Mouse (Mus musculus): Measurements from ENCODE around the gene Rbm38.

Rbm38 gene

DNA sequence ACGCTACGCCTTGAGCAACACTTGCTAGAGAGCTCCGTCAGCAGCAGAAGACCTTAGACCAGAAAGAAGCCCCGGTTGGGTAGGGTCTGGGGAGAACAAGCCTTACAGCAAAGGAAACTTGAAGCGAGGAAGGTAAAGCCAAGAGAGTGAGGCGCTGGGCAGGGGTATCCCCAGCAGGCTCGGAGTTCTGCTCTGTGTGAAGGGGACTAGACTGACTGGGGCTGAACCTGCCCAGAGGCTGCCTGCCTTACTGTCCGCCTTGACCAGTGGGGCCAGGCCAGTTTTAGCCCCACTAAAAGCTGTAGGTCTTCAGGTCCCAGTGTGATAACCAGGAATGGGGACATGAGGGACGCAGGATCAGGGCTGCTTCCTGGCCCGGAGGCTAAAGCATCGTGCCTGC is at the start of gene Rbm38:
Gene Rbm38, plus strand, starts transcription at position 69 of the 400 bp plus-strand sequence.
- in situ Hi-C loops (cut with MboI; ENCODE audit: low pct_unique_long_range_greater_than_20kb in 1 of 2, low sequenced_read_pairs in 2 of 2, unreplicated experiment in 1 of 2), result no loop called here

DNA sequence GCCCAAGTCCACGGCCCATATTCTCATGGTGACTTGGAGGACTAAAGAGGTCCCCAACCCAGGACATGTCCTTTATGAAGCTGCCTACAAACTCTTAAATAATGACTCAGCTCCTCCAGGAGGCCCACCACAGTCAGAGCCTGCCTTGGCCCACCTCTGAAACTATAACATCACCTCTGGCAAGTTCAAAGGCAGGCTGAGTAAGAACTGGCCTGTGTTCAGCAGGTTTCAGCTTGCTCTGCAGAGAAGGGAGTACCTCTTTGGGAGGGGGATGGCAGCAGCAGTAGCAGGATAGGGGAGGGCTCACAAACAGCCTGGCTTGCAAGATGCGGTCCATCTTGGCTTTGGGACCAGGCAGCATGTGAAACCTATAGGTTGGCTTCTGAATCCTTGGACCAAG is 48.4 kb upstream of the Rbm38 start:
- in situ Hi-C loops (cut with MboI; ENCODE audit: low pct_unique_long_range_greater_than_20kb in 1 of 2, low sequenced_read_pairs in 2 of 2, unreplicated experiment in 1 of 2), result no loop called here

- in situ Hi-C loops (cut with MboI; ENCODE audit: low pct_unique_long_range_greater_than_20kb in 1 of 2, low sequenced_read_pairs in 2 of 2, unreplicated experiment in 1 of 2), result no loop called here
Measured at GRCm38 (mm10) chr2:172973806-172974565, 46.3 kb upstream of the Rbm38 start.

DNA sequence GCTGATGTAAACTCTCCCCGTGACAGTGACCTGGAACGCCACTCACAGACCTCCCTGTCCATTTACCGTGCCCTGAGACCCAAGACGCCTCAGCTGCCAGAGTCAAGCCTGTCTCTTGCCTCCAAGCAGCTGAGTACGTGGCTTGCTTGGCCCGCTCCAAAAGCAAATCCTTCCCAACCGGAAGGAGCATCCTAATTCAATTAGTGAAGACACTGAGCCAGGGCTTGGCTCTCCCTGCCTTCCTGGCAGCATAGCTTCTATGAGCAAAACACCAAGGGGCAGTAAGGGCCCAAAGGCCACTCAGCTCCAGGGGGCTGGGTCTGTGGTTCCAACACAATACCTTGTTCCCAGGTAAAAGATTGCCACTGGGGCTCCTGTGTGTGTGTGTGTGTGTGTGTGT is 45.6 kb upstream of the Rbm38 start:
- in situ Hi-C loops (cut with MboI; ENCODE audit: low pct_unique_long_range_greater_than_20kb in 1 of 2, low sequenced_read_pairs in 2 of 2, unreplicated experiment in 1 of 2), result loop anchor here in 1 of 2 experiments (25.0 kb wide), 1 partner anchor 487 kb away; no protein-coding TSS in a partner anchor

DNA sequence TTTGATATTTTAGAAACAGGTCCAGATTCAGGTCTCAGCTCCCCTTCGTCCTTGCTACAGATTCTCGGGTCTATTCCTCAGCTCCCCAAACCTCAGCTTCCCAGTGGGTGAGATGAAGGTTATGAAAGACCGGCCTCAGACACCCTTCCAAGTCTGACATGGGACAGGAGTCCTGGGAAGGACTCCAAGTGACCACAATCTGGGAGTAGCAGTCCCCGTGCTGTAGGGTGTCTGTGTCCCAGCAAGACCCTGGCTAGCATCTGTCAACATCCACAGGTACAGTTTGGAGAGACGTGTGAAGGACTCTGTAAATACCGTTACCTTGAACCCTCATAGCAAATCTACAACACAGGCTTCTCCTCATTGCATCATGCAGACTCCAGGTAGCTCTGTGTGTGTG is 45.1 kb upstream of the Rbm38 start:
- in situ Hi-C loops (cut with MboI; ENCODE audit: low pct_unique_long_range_greater_than_20kb in 1 of 2, low sequenced_read_pairs in 2 of 2, unreplicated experiment in 1 of 2), result loop anchor here in 1 of 2 experiments (25.0 kb wide), 1 partner anchor 488 kb away; no protein-coding TSS in a partner anchor

DNA sequence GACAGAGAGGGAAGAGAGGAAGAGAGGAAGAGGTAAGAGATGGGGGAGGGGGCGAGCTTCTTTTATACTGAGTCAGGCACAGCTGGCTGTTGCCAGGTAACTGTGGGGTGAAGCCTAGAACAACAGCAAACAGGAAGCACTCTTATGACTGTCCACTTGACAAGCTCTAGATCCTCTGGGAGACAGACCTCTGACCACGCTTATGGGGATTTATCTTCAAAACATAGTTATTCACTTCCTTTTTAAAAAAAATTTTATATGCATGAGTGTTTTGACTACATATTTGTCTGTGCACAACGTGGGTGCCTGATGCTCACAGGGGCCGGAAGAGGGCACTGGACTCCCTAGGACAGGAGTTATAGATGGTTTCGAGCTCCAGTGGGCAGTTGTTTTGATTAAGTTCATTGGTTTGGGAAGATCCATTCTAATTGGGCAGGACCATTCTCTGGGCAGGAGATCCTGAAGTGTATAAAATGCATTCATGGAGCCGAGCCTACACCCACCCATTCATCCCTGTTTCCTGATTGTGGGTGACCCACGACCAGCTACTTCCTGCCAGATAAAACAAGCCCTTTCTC is 43.5 kb upstream of the Rbm38 start:
- in situ Hi-C loops (cut with MboI; ENCODE audit: low pct_unique_long_range_greater_than_20kb in 1 of 2, low sequenced_read_pairs in 2 of 2, unreplicated experiment in 1 of 2), result loop anchor here in 1 of 2 experiments (25.0 kb wide), 1 partner anchor 489 kb away; no protein-coding TSS in a partner anchor

DNA sequence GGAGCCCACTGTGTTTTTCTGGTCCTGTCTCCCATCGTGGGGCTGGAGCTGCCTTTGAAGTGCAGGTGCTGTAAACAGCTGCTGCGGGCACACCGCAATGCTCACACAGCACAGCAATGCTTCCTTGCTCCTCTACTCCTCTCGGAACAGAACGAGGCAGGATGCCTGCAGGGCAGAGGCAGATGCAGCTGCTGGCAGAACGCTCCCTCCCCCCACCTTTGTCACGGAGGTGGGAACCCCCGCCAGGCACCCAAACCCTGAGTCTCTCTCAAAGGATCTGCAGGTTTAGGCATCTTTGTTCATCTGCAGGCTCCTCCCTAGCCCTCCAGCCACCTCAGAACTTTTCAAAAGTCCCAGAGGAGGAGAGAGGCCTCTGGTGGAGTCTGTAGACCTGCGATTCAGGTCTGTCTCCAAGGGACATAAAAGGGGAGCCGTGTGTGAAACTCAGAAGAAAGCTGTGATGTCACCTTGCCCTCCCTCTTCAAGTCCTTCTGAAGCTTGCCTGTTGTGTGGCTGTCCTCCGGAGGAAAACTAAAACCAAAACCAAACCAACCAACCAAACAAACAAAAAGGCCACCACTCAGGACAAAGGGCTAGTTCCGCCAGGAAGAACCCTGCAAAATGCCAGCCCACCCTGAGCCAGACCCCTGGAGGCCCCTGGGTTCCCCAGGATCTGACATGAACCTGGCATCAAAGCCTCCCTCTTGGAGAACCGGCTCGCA is 42.7 kb upstream of the Rbm38 start, which contains the start of gene Spo11:
Gene Spo11, plus strand, starts transcription at position 292 of the 722 bp plus-strand sequence.
- in situ Hi-C loops (cut with MboI; ENCODE audit: low pct_unique_long_range_greater_than_20kb in 1 of 2, low sequenced_read_pairs in 2 of 2, unreplicated experiment in 1 of 2), result loop anchor here in 1 of 2 experiments (25.0 kb wide), 1 partner anchor 490 kb away; no protein-coding TSS in a partner anchor

GRCm38 (mm10) chr2:172978131-172978633 is 42.1 kb upstream of the Rbm38 start:
- in situ Hi-C loops (cut with MboI; ENCODE audit: low pct_unique_long_range_greater_than_20kb in 1 of 2, low sequenced_read_pairs in 2 of 2, unreplicated experiment in 1 of 2), result loop anchor here in 1 of 2 experiments (25.0 kb wide), 1 partner anchor 491 kb away; no protein-coding TSS in a partner anchor

- in situ Hi-C loops (cut with MboI; ENCODE audit: low pct_unique_long_range_greater_than_20kb in 1 of 2, low sequenced_read_pairs in 2 of 2, unreplicated experiment in 1 of 2), result loop anchor here in 1 of 2 experiments (25.0 kb wide), 1 partner anchor 493 kb away; no protein-coding TSS in a partner anchor
Measured at GRCm38 (mm10) chr2:172979666-172980345, 40.5 kb upstream of the Rbm38 start.

GRCm38 (mm10) chr2:172982776-172983561 is 37.3 kb upstream of the Rbm38 start:
- in situ Hi-C loops (cut with MboI; ENCODE audit: low pct_unique_long_range_greater_than_20kb in 1 of 2, low sequenced_read_pairs in 2 of 2, unreplicated experiment in 1 of 2), result loop anchor here in 1 of 2 experiments (25.0 kb wide), 1 partner anchor 496 kb away; no protein-coding TSS in a partner anchor

DNA sequence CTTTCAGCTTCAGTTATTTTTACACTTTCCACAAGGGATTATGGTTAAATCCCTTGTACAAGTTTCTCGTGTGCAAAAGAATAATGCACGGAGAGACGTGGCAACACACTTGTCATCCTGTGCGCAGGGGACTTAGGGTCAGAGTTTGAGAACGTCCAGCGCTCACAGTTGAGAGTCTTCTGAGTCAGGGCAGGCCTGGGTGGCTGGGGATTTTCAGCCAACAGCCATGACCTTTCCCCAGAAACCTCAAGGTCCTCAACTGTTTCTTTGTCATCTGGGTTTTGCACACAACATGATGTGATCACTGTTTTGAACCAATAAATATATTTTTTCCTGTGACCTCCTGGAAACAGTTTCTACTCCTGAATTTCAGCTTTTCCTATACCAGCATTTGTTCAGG is 30.1 kb upstream of the Rbm38 start:
- in situ Hi-C loops (cut with MboI; ENCODE audit: low pct_unique_long_range_greater_than_20kb in 1 of 2, low sequenced_read_pairs in 2 of 2, unreplicated experiment in 1 of 2), result loop anchor here in 1 of 2 experiments (5.0 to 25.0 kb wide), 3 partner anchors 95 to 503 kb away; no protein-coding TSS in a partner anchor

DNA sequence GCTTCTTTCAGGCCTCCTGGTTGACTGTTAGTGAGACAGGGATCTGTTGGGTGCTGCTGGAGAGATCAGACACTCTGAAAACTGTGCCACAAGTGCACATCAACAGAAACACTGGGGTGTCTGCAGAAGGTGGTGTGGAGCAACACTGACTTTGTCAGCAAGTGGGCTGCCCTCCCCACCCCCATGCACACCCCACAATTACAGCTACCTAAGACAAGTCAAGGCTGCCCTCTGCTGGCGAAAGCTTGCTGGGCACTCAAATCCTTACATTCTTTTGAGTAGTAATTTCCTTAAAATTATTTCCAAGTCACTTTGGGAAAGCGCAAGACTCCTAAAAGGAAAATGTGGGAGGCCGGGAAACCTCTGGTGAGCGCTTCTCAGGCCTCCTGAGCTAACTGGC is 24.1 kb upstream of the Rbm38 start:
- in situ Hi-C loops (cut with MboI; ENCODE audit: low pct_unique_long_range_greater_than_20kb in 1 of 2, low sequenced_read_pairs in 2 of 2, unreplicated experiment in 1 of 2), result loop anchor here (5.0 to 25.0 kb wide), 3 partner anchors 86 to 509 kb away; no protein-coding TSS in a partner anchor

GRCm38 (mm10) chr2:172997748-172998147 is 22.6 kb upstream of the Rbm38 start:
- in situ Hi-C loops (cut with MboI; ENCODE audit: low pct_unique_long_range_greater_than_20kb in 1 of 2, low sequenced_read_pairs in 2 of 2, unreplicated experiment in 1 of 2), result loop anchor here (5.0 to 25.0 kb wide), 3 partner anchors 85 to 510 kb away; no protein-coding TSS in a partner anchor

DNA sequence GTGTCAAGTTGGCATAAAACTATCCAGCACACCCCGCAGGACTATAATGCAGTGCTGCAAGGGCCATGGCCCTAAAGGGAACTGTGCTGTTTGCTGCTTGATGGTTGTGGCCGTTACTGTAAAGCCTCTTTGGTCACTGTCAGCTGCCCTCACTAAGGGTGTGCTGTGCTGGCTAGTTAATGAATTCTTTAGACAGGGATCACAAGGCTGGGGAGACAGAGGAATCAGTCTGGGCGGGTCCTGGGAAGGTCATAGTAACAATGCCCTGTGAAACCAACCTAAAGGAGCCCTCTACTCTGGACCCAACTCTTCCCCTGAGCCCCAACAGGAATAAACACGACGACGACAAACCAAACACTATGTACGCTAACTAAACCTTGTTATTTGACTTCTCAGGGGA is 21.8 kb upstream of the Rbm38 start:
- in situ Hi-C loops (cut with MboI; ENCODE audit: low pct_unique_long_range_greater_than_20kb in 1 of 2, low sequenced_read_pairs in 2 of 2, unreplicated experiment in 1 of 2), result loop anchor here (5.0 to 25.0 kb wide), 3 partner anchors 84 to 511 kb away; no protein-coding TSS in a partner anchor

GRCm38 (mm10) chr2:172999630-173000284 is 20.5 kb upstream of the Rbm38 start, which contains the start of gene Rae1:
TSS of gene Rae1 (plus strand) at chr2:173000117.
- in situ Hi-C loops (cut with MboI; ENCODE audit: low pct_unique_long_range_greater_than_20kb in 1 of 2, low sequenced_read_pairs in 2 of 2, unreplicated experiment in 1 of 2), result loop anchor here (5.0 to 25.0 kb wide), 3 partner anchors 83 to 512 kb away; no protein-coding TSS in a partner anchor

DNA sequence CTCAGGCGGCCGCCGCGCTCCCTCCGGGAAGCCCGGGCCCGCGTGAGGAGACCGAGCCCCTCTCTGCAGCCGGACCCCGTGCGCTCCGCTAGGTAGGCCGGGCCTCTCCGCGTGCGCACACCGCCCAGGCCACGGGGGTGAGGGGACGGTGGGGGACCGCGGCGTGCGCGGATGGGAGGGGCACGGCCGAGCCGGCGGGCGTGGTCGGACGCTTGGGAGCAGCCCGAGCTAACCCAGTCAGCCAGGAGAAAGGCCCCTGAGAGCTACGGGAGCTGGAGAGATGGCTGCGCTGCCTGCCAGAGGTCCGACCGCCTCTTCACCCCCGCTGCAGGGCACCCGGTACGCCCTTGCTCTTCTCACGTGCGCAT is 20.0 kb upstream of the Rbm38 start:
- in situ Hi-C loops (cut with MboI; ENCODE audit: low pct_unique_long_range_greater_than_20kb in 1 of 2, low sequenced_read_pairs in 2 of 2, unreplicated experiment in 1 of 2), result no loop called here

All from mouse embryonic stem cell (cell line).